Mouse (Mus musculus): ENCODE measurements around the gene Tmem14c. TPM values are rescaled to one million over a fixed set of nuclear protein-coding genes. Genes with fewer than 3 reads are reported as not detected.
"Not testable (repeated sequence)": the region's sequence is repeated elsewhere in the genome, so short reads cannot be mapped to it uniquely, and the experiment has no call there.

The Tmem14c gene
- polyA plus RNA-seq, 1 experiment from 2014 or later: 302 TPM

- not testable (repeated sequence) for H3K9ac ChIP-seq (ENCODE audit: low read length); H3K27me3 ChIP-seq (ENCODE audit: control insufficient read depth, insufficient read depth, low read length); H3K9me3 ChIP-seq (ENCODE audit: control insufficient read depth, low read length); DNase-seq (ENCODE audit: low spot score); H3K4me2 ChIP-seq (replicated peaks; ENCODE audit: low read depth); H3K27ac ChIP-seq (replicated peaks); H3K4me1 ChIP-seq (replicated peaks; ENCODE audit: control insufficient read depth, insufficient read depth); H3K4me3 ChIP-seq (ENCODE audit: low read depth, low read length); ATAC-seq (ENCODE audit: low FRiP score, low TSS enrichment); H3K36me3 ChIP-seq (ENCODE audit: control insufficient read depth, insufficient read depth, low read length)
- 68% methylated on average over 4 of the region's 4 CpGs for WGBS
- peak; percentile 18; the same call in 1 of the 2 replicates for TF ChIP-seq CTCF (IDR thresholded peaks at IDR 0.05; ENCODE audit: low read depth)
Observed at GRCm38 (mm10) chr13:40987608-40988303, 28.3 kb upstream of the Tmem14c start.

- Histone ChIP-seq H3K4me3 (ENCODE audit: low read depth, low read length) (no peak overlapping the region), H3K4me1 (replicated peaks; ENCODE audit: control insufficient read depth, insufficient read depth) (no peaks in the 10 kb centered on the region), H3K27me3 (ENCODE audit: control insufficient read depth, insufficient read depth, low read length) (no peaks in the 10 kb centered on the region), H3K9ac (ENCODE audit: low read length) (no peak overlapping the region), H3K4me2 (replicated peaks; ENCODE audit: low read depth) (no peak overlapping the region), H3K36me3 (ENCODE audit: control insufficient read depth, insufficient read depth, low read length) (no peaks in the 10 kb centered on the region), H3K27ac (replicated peaks) (no peak overlapping the region), H3K9me3 (ENCODE audit: control insufficient read depth, low read length) (no peaks in the 10 kb centered on the region)
- no peak for TF ChIP-seq CTCF (IDR thresholded peaks at IDR 0.05; ENCODE audit: low read depth)
- TF ChIP-seq EP300 (optimal IDR thresholded peaks at IDR 0.05): no peak
- WGBS: 56% methylated on average over 2 of the region's 2 CpGs
- DNase-seq (ENCODE audit: low spot score) (no peak), ATAC-seq (ENCODE audit: low FRiP score, low TSS enrichment) (no peak)
Observed at GRCm38 (mm10) chr13:40988418-40988817, 27.7 kb upstream of the Tmem14c start.

GRCm38 (mm10) chr13:40994487-40995263 is 21.4 kb upstream of the Tmem14c start:
- ATAC-seq (ENCODE audit: low FRiP score, low TSS enrichment): peak; percentile 67

DNA sequence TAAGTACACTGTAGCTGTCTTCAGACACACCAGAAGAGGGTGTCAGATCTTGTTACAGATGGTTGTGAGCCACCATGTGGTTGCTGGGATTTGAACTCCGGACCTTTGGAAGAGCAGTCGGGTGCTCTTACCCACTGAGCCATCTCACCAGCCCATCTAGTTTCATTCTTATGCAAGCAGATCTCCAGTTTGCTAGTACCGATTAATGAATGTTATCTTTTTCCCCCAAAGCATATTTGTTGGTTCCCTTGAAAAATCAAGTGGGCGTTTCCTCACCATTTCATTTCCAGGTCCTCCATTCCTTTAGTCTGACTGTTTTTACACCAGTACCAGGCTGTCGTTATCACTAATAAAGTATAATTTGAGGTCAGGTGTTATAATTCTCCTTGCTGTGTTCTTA is 17.6 kb upstream of the Tmem14c start:
- not testable (repeated sequence) for H3K4me1 ChIP-seq (replicated peaks; ENCODE audit: control insufficient read depth, insufficient read depth); H3K4me2 ChIP-seq (replicated peaks; ENCODE audit: low read depth); H3K36me3 ChIP-seq (ENCODE audit: control insufficient read depth, insufficient read depth, low read length); H3K27ac ChIP-seq (replicated peaks); ATAC-seq (ENCODE audit: low FRiP score, low TSS enrichment); H3K4me3 ChIP-seq (ENCODE audit: low read depth, low read length); H3K27me3 ChIP-seq (ENCODE audit: control insufficient read depth, insufficient read depth, low read length); DNase-seq (ENCODE audit: low spot score); H3K9me3 ChIP-seq (ENCODE audit: control insufficient read depth, low read length); H3K9ac ChIP-seq (ENCODE audit: low read length)
- 83% methylated on average over 5 of the region's 5 CpGs for WGBS

More at GRCm38 (mm10) chr13:40994487-40995263, 21.4 kb upstream of the Tmem14c start:
- H3K4me1 ChIP-seq (replicated peaks; ENCODE audit: control insufficient read depth, insufficient read depth): no peaks in the 10 kb centered on the region
- WGBS: 3% methylated on average over 8 of the region's 8 CpGs
- no peaks in the 10 kb centered on the region for H3K27me3 ChIP-seq (ENCODE audit: control insufficient read depth, insufficient read depth, low read length)
- peak overlapping the region; percentile 23; the same call in 1 of the 2 replicates for H3K9ac ChIP-seq (ENCODE audit: low read length)
- peak overlapping the region; percentile 38 for H3K4me2 ChIP-seq (replicated peaks; ENCODE audit: low read depth)
- DNase-seq (ENCODE audit: low spot score): peak; percentile 15
- H3K4me3 ChIP-seq (ENCODE audit: low read depth, low read length): no peak overlapping the region
- H3K9me3 ChIP-seq (ENCODE audit: control insufficient read depth, low read length): no peaks in the 10 kb centered on the region
- H3K27ac ChIP-seq (replicated peaks): peak overlapping the region; percentile 45; the same call in 1 of the 2 replicates
- no peak for TF ChIP-seq EP300 (optimal IDR thresholded peaks at IDR 0.05)
- no peak for TF ChIP-seq CTCF (IDR thresholded peaks at IDR 0.05; ENCODE audit: low read depth)
- H3K36me3 ChIP-seq (ENCODE audit: control insufficient read depth, insufficient read depth, low read length): no peaks in the 10 kb centered on the region

DNA sequence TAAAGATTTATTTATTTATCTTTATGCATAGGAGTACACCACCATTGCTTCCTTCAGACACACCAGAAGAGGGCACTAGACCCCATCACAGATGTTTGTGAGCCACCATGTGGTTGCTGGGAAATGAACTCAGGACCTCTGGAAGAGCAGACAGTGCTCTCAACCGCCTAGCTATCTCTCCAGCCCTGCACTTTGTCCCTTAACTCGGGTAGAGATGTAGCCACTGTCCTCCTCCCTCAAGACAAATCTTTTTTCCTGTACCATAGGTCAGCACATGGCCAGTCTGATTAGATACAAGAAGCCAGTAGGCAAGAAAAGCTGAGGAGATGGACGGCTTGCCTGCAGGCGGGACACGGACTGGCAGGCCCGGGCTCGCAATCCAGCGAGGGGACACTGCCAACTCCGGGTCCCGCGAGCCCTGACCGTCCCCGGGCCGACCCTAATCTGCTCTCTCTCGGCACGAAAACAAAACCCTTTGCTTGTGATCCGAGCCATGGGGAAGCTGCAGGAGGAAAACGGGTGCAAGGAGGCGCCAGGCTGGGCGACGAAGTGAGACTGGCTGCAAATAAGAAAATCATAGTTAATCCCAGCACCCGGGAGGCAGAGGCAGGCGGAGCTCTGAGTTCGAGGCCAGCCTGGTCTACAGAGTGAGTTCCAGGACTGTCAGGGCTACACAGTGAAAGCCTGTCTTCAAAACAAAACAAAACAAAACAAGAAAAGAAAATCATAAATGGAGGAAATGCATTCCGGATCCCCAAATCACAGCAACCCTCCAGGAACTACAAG is 15.8 kb upstream of the Tmem14c start:
- DNase-seq (ENCODE audit: low spot score): peak; percentile 59
- WGBS: 1% methylated on average over 25 of the region's 25 CpGs
- 0 out of 2 replicates have a peak, but pooled peaks cover 3% of the 10 kb centered on the region for H3K4me1 ChIP-seq (replicated peaks; ENCODE audit: control insufficient read depth, insufficient read depth)
- H3K9me3 ChIP-seq (ENCODE audit: control insufficient read depth, low read length): no peaks in the 10 kb centered on the region
- peak overlapping the region; percentile 98 for H3K27ac ChIP-seq (replicated peaks)
- H3K4me2 ChIP-seq (replicated peaks; ENCODE audit: low read depth): peak overlapping the region; percentile 68
- no peaks in the 10 kb centered on the region for H3K27me3 ChIP-seq (ENCODE audit: control insufficient read depth, insufficient read depth, low read length)
- peak; percentile 69 for TF ChIP-seq CTCF (IDR thresholded peaks at IDR 0.05; ENCODE audit: low read depth)
- no peak for TF ChIP-seq EP300 (optimal IDR thresholded peaks at IDR 0.05)
- peak; percentile 40 for ATAC-seq (ENCODE audit: low FRiP score, low TSS enrichment)
- peak overlapping the region; percentile 97 for H3K4me3 ChIP-seq (ENCODE audit: low read depth, low read length)
- H3K36me3 ChIP-seq (ENCODE audit: control insufficient read depth, insufficient read depth, low read length): 0 out of 2 replicates have a peak, but pooled peaks cover 2% of the 10 kb centered on the region
- H3K9ac ChIP-seq (ENCODE audit: low read length): peak overlapping the region; percentile 85
